Mouse (Mus musculus) CH12.LX (cell line): Measurements from ENCODE around the gene Tbc1d22b.

Experiments used
- CHD2 ChIP-seq: IDR thresholded peaks from 2 replicates; pipeline ENCODE4 v1.6.1; 2011; ENCODE audit warnings: low read length, improper control_type of control experiment
- CTCF ChIP-seq, 2 experiments: IDR thresholded peaks in 1 of 2; conservative IDR thresholded peaks in 1 of 2; 2 replicates each; pipeline ENCODE4 v1.5.1; 2011 to 2012; ENCODE audit warnings: low read depth in 2 of 2, low read length in 2 of 2, improper control_type of control experiment in 1 of 2, inconsistent platforms in 1 of 2, mild to moderate bottlenecking in 1 of 2, moderate library complexity in 1 of 2
- ETS1 ChIP-seq: conservative IDR thresholded peaks from 2 replicates; pipeline ENCODE4 v1.6.1; 2012; ENCODE audit warnings: low read depth, mild to moderate bottlenecking, inconsistent platforms, low read length, improper control_type of control experiment, moderate library complexity
- MXI1 ChIP-seq: IDR thresholded peaks from 2 replicates; pipeline ENCODE4 v1.6.1; 2011; ENCODE audit warnings: mild to moderate bottlenecking, low read depth, low read length, improper control_type of control experiment
- POLR2A ChIP-seq: IDR thresholded peaks from 2 replicates; pipeline ENCODE4 v1.6.1; 2011; ENCODE audit warnings: low read depth, mild to moderate bottlenecking, improper control_type of control experiment, low read length

DNA sequence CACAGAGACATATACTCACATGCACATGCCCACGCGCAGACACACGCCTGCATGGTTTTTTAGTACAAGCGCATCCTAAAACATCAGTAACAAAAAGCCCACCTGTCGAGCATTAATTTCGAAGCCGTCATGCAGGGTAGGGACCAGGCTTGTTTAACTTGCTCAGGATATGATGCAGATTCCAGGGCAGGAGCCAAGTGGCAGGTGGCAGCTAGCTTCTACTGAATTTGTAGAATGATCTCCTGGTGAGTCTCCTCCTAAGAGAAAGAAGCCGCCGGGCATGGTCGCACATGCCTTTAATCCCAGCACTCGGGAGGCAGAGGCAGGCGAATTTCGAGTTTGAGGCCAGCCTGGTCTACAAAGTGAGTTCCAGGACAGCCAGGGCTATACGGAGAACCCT, 49.5 kb downstream of the Tbc1d22b start:
- TF ChIP-seq MXI1, result no peak
- no peak for TF ChIP-seq CTCF (conservative IDR thresholded peaks at IDR 0.05 in 1 of 2, IDR thresholded peaks at IDR 0.05 in 1 of 2; ENCODE audit: low read depth in 2 of 2, low read length in 2 of 2)
- no peak for TF ChIP-seq CHD2
- TF ChIP-seq ETS1, result no peak
- TF ChIP-seq POLR2A, result no peak
